Mouse (Mus musculus): ENCODE results near the gene Rapgef5.

GRCm38 (mm10) chr12:117763247-117763646, 247.0 kb downstream of the Rapgef5 start:
- TF ChIP-seq USF1 (IDR thresholded peaks at IDR 0.05; ENCODE audit: low read depth), result no peak
- TF ChIP-seq CTCF (IDR thresholded peaks at IDR 0.05; ENCODE audit: control insufficient read depth, insufficient read depth, insufficient read length), result no peak
- TF ChIP-seq MAX (IDR thresholded peaks at IDR 0.05), result no peak
- TF ChIP-seq MYOD1 (IDR thresholded peaks at IDR 0.05; ENCODE audit: control insufficient read depth, insufficient read length, low read depth), result no peak
